Mouse (Mus musculus): ENCODE data around the gene Cstf2t.

DNA sequence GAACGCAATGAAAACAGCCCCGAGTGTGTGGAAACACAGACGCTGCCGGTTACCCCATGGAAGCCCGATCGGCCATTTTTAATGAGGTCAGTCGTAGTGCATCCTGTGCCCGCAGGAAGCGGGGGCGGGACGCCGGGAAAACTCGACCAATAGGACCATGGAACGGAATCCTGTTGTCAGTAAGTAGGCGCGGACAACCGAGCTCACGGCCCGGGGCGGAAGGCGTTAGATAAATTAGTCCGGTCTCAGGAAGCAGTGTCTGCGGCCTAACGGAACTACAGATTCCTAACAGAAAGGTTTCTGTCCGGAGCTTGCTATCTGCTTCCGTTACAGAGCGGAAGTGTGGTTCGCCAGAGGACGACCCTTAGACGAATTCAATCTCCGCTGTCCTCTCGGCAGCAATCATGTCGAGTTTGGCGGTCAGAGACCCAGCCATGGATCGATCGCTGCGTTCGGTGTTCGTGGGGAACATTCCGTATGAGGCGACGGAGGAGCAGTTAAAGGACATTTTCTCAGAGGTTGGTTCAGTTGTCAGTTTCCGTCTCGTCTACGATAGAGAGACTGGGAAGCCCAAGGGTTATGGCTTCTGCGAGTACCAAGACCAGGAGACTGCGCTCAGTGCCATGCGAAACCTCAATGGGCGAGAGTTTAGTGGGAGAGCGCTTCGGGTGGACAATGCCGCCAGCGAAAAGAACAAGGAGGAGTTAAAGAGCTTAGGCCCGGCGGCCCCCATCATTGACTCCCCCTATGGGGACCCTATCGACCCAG lies at the start of gene Cstf2t:
- TF ChIP-seq GATA1 (IDR thresholded peaks at IDR 0.05; ENCODE audit: borderline replicate concordance, low read length) = no peak
- no peak for TF ChIP-seq CTCF (IDR thresholded peaks at IDR 0.05; ENCODE audit: low read depth, low read length)

Measured in G1E (cell line).